Mouse (Mus musculus) liver, adult 2 months (tissue): Measurements from ENCODE around the gene Slc6a20a. TPM values are rescaled to one million over a fixed set of nuclear protein-coding genes. Genes with fewer than 3 reads are reported as not detected.

ENCODE experiments used
- DNase-seq: peaks from one replicate; pipeline ENCODE4 v3.0.0-alpha.2; 2011; ENCODE audit warnings: low read depth, low spot score; ENCODE audit errors: extremely low read depth
- H3K27ac ChIP-seq: fragments of 200-500 bp; replicated peaks from 2 replicates; pipeline ENCODE4 v1.5.1; 2012; ENCODE audit warnings: low read depth, mild to moderate bottlenecking, control low read depth, inconsistent platforms, low read length; ENCODE audit not compliant: insufficient read depth
- H3K27me3 ChIP-seq: fragments of 200-500 bp; 2 replicates; pipeline ENCODE4 v1.6.1; 2012; ENCODE audit warnings: mild to moderate bottlenecking, moderate library complexity, low read length, inconsistent platforms; ENCODE audit not compliant: control insufficient read depth, insufficient read depth
- H3K36me3 ChIP-seq: fragments of 200-500 bp; 2 replicates; pipeline ENCODE4 v1.6.1; 2012; ENCODE audit warnings: low read length, inconsistent platforms; ENCODE audit not compliant: control insufficient read depth, insufficient read depth
- H3K4me1 ChIP-seq: fragments of 200-500 bp; 2 replicates; pipeline ENCODE4 v1.6.1; 2011; ENCODE audit warnings: low read length; ENCODE audit not compliant: control insufficient read depth, insufficient read depth
- H3K4me3 ChIP-seq: fragments of 200-500 bp; 2 replicates; pipeline ENCODE4 v1.5.1; 2011; ENCODE audit warnings: low read depth, mild to moderate bottlenecking, control low read depth, low read length, moderate library complexity; ENCODE audit not compliant: insufficient read depth
- H3K79me2 ChIP-seq: fragments of 200-500 bp; 2 replicates; pipeline ENCODE4 v1.6.1; 2012; ENCODE audit warnings: inconsistent platforms, mild to moderate bottlenecking, low read length, moderate library complexity; ENCODE audit not compliant: control insufficient read depth, insufficient read depth
- H3K9ac ChIP-seq: fragments of 200-500 bp; 2 replicates; pipeline ENCODE4 v1.6.1; 2012; ENCODE audit warnings: low read depth, mild to moderate bottlenecking, control low read depth, inconsistent platforms, low read length
- CTCF ChIP-seq: fragments of 200-500 bp; IDR thresholded peaks from 2 replicates; pipeline ENCODE4 v1.5.1; 2011; ENCODE audit warnings: low read depth, low read length, control low read depth
- POLR2A ChIP-seq: fragments of 200-500 bp; IDR thresholded peaks from 2 replicates; pipeline ENCODE4 v1.6.1; 2011; ENCODE audit warnings: low read length, control low read depth; ENCODE audit not compliant: insufficient read depth; ENCODE audit errors: extremely low read depth
- WGBS: fragments of 180-500 bp; shearing (Covaris S2); methylation state at CpG from one replicate; pipeline ENCODE4 v1.1.7; 2018; 5-methylcytosine and 5-hydroxymethylcytosine counted together
- polyA plus RNA-seq: library from polyadenylated mRNA; depleted of rRNA; stranded (reverse); fragments of >200 nt; gene quantifications from 2 replicates; pipeline ENCODE4 v1.2.3, GENCODE M21; 2012
- total RNA-seq: library from RNA; depleted of rRNA; stranded (reverse); fragments of >200 nt; gene quantifications from 2 replicates; pipeline ENCODE4 v1.2.3, GENCODE M21; 2014

The Slc6a20a gene
- total and polyA plus RNA-seq, 2 experiments: not detected

DNA sequence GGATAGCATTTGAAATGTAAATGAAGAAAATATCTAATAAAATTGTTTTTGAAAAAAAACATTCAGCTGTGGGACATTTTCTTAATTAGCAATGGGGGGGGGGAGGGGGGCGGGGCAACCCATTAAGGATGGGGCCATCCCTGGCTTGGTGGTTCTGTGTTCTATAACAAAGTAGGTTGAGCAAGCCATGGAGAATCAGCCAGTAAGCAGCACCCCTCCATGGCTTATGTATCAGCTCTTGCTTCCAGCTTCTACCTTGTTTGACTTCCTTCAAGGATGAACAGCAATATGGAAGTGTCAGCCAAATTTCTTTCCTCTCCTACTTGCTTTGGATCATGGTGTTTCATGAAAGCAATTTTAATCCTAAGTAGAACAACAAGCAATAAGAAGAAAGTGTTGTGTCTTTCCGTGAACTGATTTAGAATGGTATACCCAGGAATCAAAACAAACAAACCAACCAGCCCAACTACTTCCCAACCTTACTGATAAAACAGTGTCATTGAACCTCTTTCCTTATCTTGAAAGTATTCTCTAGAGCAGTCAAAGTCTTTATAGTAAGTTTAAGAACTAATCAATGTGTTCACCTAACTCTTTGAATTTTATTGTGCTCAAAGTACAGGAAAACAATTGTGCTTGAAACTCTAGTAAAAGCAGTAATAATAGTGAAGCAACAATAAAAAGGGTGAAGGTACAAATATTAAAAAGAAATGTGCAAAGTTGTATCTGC lies 28.7 kb downstream of the Slc6a20a start:
- Histone ChIP-seq H3K4me1 (no peaks in the 10 kb centered on the region), H3K27ac (no peak overlapping the region), H3K4me3 (no peak overlapping the region), H3K79me2 (no peaks in the 10 kb centered on the region), H3K9ac (no peak overlapping the region), H3K27me3 (no peaks in the 10 kb centered on the region), H3K36me3 (no peaks in the 10 kb centered on the region)
- 87% methylated on average over 2 of the region's 2 CpGs for WGBS
- TF ChIP-seq CTCF (no peak), POLR2A (no peak)
- DNase-seq: no peak

DNA sequence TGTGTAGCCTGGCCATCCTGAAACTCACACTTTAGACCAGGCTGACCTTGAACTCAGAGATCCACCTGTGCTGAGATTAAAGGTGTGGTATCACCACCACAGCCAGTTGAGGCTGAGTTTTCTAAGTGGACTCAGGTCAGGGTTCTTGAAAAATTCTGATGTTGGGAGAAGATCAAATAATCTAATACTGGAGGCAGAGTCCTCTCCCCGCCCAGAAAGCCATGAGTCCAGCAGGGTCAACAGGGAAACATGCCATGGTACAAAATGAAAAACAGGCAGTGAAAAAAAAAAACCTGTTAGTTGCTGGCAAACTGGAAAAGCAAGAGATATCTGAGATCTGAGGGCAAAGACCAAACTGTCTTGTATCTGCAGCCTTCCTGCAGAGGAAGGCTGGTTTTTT lies 38.6 kb downstream of the Slc6a20a start:
- Histone ChIP-seq H3K27ac (no peak overlapping the region), H3K36me3 (no peaks in the 10 kb centered on the region), H3K27me3 (no peaks in the 10 kb centered on the region), H3K4me3 (no peak overlapping the region), H3K4me1 (no peaks in the 10 kb centered on the region), H3K9ac (no peak overlapping the region), H3K79me2 (no peaks in the 10 kb centered on the region)
- WGBS: 23% methylated on average over 1 of the region's 1 CpGs
- TF ChIP-seq CTCF (no peak), POLR2A (no peak)
- peak; percentile 67 for DNase-seq

DNA sequence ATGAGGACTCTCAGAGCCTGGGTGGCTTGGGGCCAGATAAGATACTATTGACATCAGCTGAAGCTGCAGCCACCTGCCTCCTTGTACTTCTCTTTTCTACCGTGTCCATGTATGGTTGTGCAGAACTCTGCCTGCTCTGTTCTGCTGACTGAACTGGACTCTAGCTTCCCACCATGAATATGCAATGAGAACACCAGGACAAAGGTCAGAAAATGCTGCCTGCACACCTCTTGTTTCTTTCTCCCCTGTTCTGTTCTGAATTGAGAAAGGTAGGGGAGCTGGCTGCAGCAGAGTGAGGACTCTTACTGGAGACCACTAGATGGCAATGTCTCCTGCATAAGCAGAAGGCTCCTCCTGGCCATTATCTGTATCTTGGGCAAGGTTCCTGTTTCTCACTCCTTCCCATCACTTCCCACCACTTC lies 40.0 kb downstream of the Slc6a20a start:
- 36% methylated on average over 1 of the region's 1 CpGs for WGBS
- H3K9ac ChIP-seq: no peak overlapping the region
- H3K4me3 ChIP-seq: no peak overlapping the region
- peak; percentile 32 for DNase-seq
- no peaks in the 10 kb centered on the region for H3K79me2 ChIP-seq
- H3K27me3 ChIP-seq: no peaks in the 10 kb centered on the region
- H3K4me1 ChIP-seq: no peaks in the 10 kb centered on the region
- TF ChIP-seq POLR2A (no peak), CTCF (peak; percentile 44; the same call in 1 of the 2 replicates)
- no peak overlapping the region for H3K27ac ChIP-seq
- no peaks in the 10 kb centered on the region for H3K36me3 ChIP-seq

DNA sequence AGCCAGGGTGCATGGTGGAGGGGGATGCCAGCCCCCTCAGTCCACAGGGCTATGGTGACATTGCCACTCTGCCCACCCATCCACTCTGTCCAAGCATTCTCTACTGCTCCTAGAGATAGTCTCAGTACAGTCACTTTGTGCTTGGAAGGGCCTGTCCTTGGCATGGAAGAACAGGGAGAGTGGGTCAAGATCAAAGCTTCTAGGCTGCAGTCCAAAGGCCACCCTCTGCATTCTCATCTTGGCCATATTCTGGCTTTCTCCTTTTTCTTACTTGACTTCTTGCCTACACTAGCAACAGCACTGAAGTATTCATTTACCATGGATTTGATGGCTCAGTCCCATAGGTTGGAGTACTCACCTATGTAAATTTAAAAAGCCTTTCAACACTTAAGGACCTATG lies 40.5 kb downstream of the Slc6a20a start:
- Histone ChIP-seq H3K36me3 (no peaks in the 10 kb centered on the region), H3K27ac (no peak overlapping the region), H3K79me2 (no peaks in the 10 kb centered on the region), H3K4me1 (no peaks in the 10 kb centered on the region), H3K4me3 (no peak overlapping the region), H3K9ac (no peak overlapping the region), H3K27me3 (no peaks in the 10 kb centered on the region)
- no peak for TF ChIP-seq CTCF
- DNase-seq: no peak

DNA sequence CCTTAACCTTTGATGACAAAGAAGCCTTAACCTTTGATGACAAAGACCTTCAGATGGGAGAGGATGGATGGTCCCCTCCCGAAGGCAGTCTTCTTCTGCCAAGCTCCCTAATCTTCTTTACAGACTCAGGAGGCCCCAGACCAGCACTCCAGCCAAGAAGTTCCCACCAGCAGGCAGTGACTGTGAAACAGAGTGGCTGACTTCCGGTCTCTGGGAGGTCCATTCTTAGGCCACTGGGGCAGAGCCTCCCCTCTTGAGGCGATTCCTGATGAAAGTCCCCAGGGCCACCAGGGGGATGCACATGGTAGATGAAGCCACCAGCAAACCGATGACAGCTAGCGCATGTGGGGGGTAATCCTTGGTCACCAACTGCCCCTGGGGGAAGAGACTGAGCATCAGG lies 41.9 kb downstream of the Slc6a20a start:
- Histone ChIP-seq H3K79me2 (no peaks in the 10 kb centered on the region), H3K4me1 (no peaks in the 10 kb centered on the region), H3K4me3 (no peak overlapping the region), H3K27me3 (no peaks in the 10 kb centered on the region), H3K36me3 (no peaks in the 10 kb centered on the region), H3K27ac (no peak overlapping the region), H3K9ac (no peak overlapping the region)
- no peak for DNase-seq
- TF ChIP-seq CTCF (no peak), POLR2A (no peak)
- WGBS: 80% methylated on average over 5 of the region's 5 CpGs

DNA sequence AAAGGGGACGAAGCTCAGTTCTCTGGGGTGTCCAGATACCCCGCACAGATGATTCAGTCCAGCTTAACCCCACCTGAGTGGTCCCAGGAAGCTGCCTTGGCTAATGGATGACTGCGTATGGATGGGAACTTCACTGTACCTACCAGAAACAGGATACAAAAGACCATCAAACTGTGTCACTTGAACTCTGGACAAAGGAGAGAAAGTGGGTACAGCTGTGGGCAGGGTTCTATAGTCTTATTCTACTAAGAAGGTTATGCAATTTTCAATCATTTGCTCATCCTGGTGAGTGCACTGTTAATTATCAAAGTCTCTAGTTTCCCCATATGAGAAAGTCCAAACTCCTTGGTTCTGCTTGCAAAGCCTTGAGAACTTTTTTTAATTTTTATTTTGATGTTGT lies 45.7 kb downstream of the Slc6a20a start:
- H3K4me1 ChIP-seq: no peaks in the 10 kb centered on the region
- H3K79me2 ChIP-seq: no peaks in the 10 kb centered on the region
- H3K9ac ChIP-seq: no peak overlapping the region
- no peak overlapping the region for H3K27ac ChIP-seq
- 81% methylated on average over 3 of the region's 3 CpGs for WGBS
- no peaks in the 10 kb centered on the region for H3K27me3 ChIP-seq
- no peak for DNase-seq
- H3K36me3 ChIP-seq: no peaks in the 10 kb centered on the region
- TF ChIP-seq POLR2A (no peak), CTCF (no peak)
- H3K4me3 ChIP-seq: no peak overlapping the region
